Mouse (Mus musculus) kidney, postnatal 10 days (tissue): ENCODE measurements at regions not wholly inside any gene's neighbourhood (a gene's known extent, or its start where the extent isn't known, plus 50 kb on each side); places are given as distances from the start of the nearest gene placed in this dataset.

Experiments
- DNase-seq: peaks from one replicate; pipeline ENCODE4 v3.0.0; 2021; ENCODE audit warnings: mixed read lengths

DNA sequence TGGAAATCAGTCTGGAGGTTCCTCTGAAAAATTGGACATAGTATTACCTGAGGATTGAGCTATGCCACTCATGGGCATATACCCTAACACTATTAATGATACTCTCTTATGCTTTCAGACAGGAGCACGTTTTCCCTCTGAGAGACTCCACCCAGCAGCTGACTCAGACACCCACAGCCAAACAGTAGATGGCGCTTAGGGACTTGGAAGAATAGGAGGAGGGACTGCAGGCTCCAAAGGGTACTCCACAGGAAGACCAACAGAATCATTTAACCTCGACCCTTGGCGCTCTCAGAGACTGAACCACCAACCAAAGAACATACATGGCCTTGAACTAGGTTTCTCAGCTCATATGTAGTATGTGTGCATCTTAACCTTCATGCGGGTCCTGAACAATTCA, 216.0 kb upstream of the Fut9 start:
- DNase-seq, result peak; percentile 5

DNA sequence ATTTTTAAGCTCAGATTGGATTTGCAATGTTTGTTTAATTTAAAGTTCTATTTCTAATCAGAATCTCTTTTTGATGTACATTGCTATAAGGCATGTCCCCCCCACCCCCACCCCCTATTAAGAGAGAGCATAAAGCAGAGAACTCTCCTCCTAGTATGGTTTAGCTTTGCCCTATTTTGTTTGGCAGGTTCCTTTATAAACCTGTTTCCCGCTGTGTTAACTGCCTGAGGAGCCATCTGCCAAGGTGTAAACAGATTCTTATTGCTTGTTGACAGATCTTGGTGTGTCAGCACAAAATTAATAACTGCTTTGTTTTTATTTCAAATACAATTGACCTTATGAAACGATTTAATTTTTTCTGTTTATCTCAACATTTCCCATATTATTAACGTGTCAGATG, 200.3 kb upstream of the Fut9 start:
- DNase-seq, result no peak

DNA sequence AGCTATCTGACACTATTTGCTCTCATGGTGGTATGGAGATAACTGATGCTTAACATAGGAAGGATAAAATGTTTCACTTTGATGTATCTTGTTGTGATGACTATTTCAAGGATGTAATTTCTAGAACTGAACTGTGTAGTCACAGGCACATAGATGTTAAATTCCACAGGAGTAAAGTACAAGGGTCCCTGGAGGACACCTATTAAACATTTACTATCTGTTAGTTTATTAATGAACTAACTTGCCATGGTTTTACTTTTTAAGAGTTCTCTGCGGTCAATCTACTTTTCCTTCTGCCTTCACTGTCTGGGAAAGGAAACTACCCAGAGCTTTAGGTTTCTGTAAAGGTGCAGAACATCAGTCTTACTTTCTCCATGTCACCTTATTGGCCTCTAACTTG, 198.5 kb upstream of the Fut9 start:
- no peak for DNase-seq

DNA sequence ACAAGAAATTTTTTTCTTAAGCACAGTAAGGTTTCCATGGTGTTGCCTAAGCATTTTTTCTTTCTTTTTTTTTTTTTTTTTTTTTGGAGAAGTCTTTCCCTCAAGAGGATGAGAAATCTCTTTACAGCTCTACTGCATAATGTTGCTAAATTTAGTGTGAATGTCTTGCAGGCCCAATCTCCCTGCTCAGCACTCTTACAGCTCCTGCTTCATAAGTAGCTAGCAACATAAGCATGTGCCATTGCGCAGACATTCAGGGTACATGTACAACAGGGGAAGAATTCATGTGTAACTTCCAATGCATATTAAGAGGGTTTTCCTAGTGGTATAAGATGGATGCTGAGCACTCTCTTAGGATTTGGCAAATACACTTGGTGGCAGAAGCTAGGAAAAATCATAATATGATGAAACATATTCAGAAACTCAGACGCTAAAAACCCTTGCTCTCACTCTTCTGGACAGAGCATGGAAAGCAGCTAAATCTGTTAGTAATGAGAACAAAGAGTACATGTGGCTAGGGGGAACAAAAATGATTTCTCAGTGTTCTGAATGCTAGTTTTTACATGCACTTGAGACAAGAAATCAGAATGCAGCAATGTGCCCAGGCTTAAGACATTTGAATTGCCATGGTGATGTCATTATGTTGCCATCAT, 155.8 kb upstream of the Fut9 start:
- DNase-seq, result no peak

DNA sequence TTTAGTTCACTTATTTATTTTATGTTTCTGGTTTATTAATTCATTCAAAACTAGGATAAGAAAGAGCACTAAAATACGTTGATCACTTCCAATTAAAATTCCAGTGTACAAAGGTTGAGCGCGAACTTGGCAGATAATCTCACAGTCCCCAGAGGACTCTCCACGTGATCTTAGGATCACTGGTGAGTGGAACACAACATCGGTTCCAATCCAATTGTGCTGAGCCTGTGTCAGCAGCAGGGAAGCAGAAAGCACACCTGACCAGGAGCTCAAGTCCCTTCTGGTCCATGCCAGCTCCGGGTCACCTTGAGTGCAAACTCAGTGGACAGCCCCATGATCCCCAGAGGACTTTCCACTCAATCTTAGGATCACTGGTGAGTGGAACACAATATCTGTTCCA, 132.5 kb upstream of the Fut9 start:
- no peak for DNase-seq

DNA sequence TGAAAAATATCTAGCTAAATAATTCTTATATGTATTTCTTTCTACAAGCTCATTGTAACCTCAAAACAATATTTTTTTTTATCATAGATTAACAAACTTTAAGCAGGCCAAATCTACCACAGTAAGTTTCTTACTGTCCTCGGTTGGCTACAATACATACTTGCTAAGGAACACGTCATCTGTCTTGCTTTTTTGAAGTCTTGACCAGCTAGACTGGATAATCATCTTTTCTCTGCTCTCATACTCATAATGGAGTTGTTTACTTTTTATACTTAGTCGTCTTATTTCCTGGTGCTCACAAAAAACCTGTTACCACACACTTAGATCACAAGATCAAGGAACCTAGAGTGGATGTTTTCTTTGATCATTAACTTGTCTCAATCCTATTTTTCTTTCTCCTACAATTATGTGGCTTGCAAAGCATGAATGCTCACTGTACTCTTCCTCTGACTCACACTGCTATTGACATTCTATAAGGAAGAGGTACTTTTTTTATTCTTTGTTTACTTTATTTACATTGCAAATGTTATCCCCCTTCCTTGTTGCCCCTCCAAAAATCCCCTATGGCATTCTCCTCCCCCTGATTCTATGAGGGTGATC, 95.4 kb upstream of the Fut9 start:
- DNase-seq, result no peak

DNA sequence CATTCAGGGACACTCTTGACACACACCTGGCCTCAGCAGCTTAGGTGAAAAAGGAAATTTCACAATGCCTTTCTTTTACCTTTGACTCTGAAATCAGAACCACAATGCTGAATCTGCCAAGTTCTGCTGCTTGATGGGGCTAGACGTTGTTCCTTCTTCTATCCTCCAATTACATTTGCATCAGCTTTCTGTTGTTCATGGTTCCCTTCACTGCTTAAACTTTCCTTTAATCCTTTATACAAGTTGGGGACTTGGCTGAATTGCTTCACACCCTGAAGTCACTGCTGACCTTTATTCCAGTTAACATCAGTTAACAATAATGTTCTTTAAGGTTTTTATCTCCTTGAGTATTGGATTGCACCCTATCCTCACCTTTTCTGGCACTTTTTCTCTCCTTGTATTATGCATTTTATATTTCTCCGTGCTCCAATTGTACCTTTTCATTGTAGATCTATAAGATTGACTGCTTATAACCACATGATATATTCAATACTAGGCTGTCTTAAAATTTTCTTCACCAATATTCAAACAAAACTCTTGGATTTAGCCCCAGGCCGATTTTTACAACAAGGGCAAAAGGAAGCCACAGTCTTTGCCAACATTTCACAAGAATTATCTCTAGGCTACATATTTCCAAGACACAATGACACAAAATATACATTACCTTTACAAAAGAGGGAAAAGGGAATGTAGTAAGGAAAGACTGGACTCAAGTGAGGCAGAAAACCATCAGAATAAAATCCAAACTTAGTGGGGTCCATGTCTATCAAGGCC, 92.0 kb upstream of the Fut9 start:
- no peak for DNase-seq
